Mouse (Mus musculus) hindbrain, embryonic 14.5 days (tissue): ENCODE measurements around the gene Ccdc28b. TPM values are rescaled to one million over a fixed set of nuclear protein-coding genes. Genes with fewer than 3 reads are reported as not detected.

Source experiments
- ATAC-seq: fragments of 200-750 bp; cut with Nextera tagmentation; 2 replicates; pipeline ENCODE4 v1.8.0; 2017; ENCODE audit warnings: moderate number of reproducible peaks, mild to moderate bottlenecking, moderate TSS enrichment, moderate library complexity; ENCODE audit not compliant: low FRiP score
- DNase-seq: peaks from one replicate; pipeline ENCODE4 v3.0.0-alpha.2; 2015; ENCODE audit warnings: low spot score
- H3K27ac ChIP-seq: fragments of 300-500 bp; sonication (generic); 2 replicates; pipeline ENCODE4 v1.5.1; 2014; ENCODE audit warnings: mild to moderate bottlenecking, moderate library complexity
- H3K27me3 ChIP-seq: fragments of 300-500 bp; sonication (generic); 2 replicates; pipeline ENCODE4 v1.6.1; 2014; ENCODE audit warnings: mild to moderate bottlenecking, low read length, mixed read lengths; ENCODE audit not compliant: control insufficient read depth, insufficient read depth
- H3K36me3 ChIP-seq: fragments of 300-500 bp; sonication (generic); replicated peaks from 2 replicates; pipeline ENCODE4 v1.6.1; 2014; ENCODE audit not compliant: control insufficient read depth, insufficient read depth
- H3K4me1 ChIP-seq: fragments of 300-500 bp; sonication (generic); replicated peaks from 2 replicates; pipeline ENCODE4 v1.6.1; 2014; ENCODE audit warnings: antibody characterized with exemption, low read length, mixed read lengths; ENCODE audit not compliant: control insufficient read depth, insufficient read depth
- H3K4me2 ChIP-seq: fragments of 300-500 bp; sonication (generic); replicated peaks from 2 replicates; pipeline ENCODE4 v1.6.1; 2014; ENCODE audit warnings: mild to moderate bottlenecking, moderate library complexity
- H3K4me3 ChIP-seq: fragments of 300-500 bp; sonication (generic); replicated peaks from 2 replicates; pipeline ENCODE4 v1.5.1; 2014; ENCODE audit warnings: mild to moderate bottlenecking, low read length
- H3K9ac ChIP-seq: fragments of 300-500 bp; sonication (generic); 2 replicates; pipeline ENCODE4 v1.6.1; 2014
- H3K9me3 ChIP-seq: fragments of 300-500 bp; sonication (generic); 2 replicates; pipeline ENCODE4 v1.6.1; 2016; ENCODE audit warnings: low read length; ENCODE audit not compliant: control insufficient read depth
- WGBS: fragments of 180-500 bp; shearing (Covaris S2); extraction: QIAGEN DNeasy Blood & Tissue Kit; methylation state at CpG from one replicate; pipeline ENCODE4 v1.1.7; 2014; 5-methylcytosine and 5-hydroxymethylcytosine counted together
- polyA plus RNA-seq: library from polyadenylated mRNA; unstranded; fragments of >200 nt; fragmentation: Nextera tagmentation; extraction: Ambion mirVana; gene quantifications from 2 replicates; pipeline ENCODE4 v1.2.1, GENCODE M21; 2014

Ccdc28b gene
- polyA plus RNA-seq, 1 experiment from 2014 or later, result 128 TPM

DNA sequence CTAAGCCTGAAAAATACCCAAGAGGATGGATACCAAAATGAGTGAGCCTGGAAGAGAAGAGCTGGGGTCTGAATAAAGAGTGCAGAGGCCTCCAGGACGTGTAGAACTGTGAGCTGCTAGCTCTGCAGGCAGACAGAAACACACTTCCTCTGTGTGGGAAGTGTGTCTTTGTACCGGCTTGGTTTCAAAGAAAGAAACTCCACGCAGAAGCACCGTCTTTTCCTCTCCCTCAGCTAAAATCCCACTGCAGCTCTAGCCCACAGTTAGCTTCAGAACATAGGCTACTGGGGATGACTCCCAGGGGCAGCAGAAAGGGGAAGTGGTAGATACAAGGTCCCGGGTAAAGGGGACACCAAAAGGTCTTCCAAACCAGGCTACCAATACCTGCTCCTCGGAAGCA, 21.5 kb upstream of the Ccdc28b start:
- DNase-seq, result no peak
- ATAC-seq, result no peak
- no peak overlapping the region for H3K4me3 ChIP-seq
- H3K36me3 ChIP-seq, result peaks cover 60% of the 10 kb centered on the region
- no peak overlapping the region for H3K4me2 ChIP-seq
- H3K9ac ChIP-seq, result no peak overlapping the region
- WGBS, result 87% methylated on average over 6 of the region's 6 CpGs
- no peaks in the 10 kb centered on the region for H3K9me3 ChIP-seq
- no peak overlapping the region for H3K27ac ChIP-seq
- H3K27me3 ChIP-seq, result no peaks in the 10 kb centered on the region
- no peaks in the 10 kb centered on the region for H3K4me1 ChIP-seq

DNA sequence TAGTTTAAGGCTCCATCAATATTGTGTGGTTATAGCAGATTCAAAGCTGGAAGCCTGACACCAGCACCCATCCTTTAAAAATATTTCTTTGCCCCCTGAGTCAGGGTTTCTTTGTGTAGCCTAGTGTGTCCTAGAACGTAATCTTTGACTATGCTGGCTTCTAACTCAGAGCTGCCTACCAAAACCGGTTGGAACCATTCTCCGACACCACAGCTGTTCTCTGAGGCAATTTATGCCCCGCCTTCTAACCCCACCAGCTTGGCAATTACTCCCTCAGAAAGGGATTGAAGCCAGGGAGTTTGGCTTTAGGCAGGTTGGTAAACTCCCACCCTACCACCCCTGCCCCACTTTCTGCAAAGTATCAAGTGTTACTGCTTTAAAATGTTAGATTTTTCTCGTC, 18.0 kb upstream of the Ccdc28b start:
- Histone ChIP-seq H3K4me1 (peaks cover 20% of the 10 kb centered on the region), H3K9me3 (no peaks in the 10 kb centered on the region), H3K27me3 (no peaks in the 10 kb centered on the region), H3K27ac (no peak overlapping the region), H3K36me3 (peaks cover 49% of the 10 kb centered on the region), H3K4me3 (peak overlapping the region; percentile 46; the same call in 1 of the 2 replicates), H3K4me2 (peak overlapping the region; percentile 37), H3K9ac (0 out of 2 replicates have a peak overlapping the region, but pooled peaks have one; percentile 13)
- ATAC-seq (no peak), DNase-seq (no peak)
- 59% methylated on average over 5 of the region's 5 CpGs for WGBS

DNA sequence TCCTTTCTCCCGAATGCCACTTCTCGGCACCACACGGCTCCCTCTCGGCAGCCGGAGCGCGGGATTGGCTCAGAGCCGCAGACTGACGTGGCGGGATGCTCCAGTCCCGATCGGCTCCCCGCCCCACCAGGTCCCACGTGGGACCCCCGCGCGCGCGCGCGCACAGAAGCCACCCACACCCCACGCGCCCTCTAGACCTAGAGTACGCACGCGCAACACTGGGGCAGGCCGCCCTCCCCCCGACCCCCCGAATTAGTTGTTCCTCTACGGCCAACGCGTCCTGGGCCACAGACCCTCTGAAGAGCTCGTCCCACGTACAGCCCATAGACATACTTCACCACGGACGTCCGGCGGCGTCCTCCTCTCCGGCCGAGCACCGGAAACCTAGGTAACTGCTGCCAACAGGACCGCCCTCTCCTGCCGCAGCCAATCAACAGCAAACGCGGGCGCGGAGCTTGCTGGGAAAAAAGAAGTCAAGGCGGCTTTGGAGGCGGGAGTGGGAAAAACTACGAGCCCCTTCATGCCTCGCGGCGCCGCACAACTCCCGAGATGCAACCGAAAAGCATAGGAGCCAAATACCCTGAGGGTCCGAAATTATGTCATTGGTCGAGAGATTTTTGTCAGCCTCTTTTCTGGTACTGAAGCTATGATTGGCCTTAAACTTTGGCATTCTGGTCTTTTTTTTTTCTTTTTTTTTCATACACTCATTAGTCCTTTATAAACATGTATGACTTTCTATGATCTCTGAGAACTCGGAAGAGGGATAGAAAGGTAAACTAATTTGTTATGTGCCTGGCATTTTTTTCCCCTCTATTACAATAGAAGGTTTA, 17.1 kb upstream of the Ccdc28b start, which contains the start of gene Txlna:
TSS of gene Txlna (minus strand) at position 428 of the 830 bp plus-strand sequence.
- H3K4me2 ChIP-seq, result peak within 1 kb of the TSS; percentile 95
- peaks cover 20% of the 10 kb centered on the region for H3K4me1 ChIP-seq
- peak within 1 kb of the TSS; percentile 82 for H3K9ac ChIP-seq
- H3K36me3 ChIP-seq, result peaks cover 49% of the 10 kb centered on the region
- DNase-seq, result peak; percentile 97
- H3K4me3 ChIP-seq, result peak within 1 kb of the TSS; percentile 46
- peak within 1 kb of the TSS; percentile 92 for H3K27ac ChIP-seq
- no peaks in the 10 kb centered on the region for H3K9me3 ChIP-seq
- WGBS, result under 1% methylated on average over 60 of the region's 60 CpGs
- H3K27me3 ChIP-seq, result no peaks in the 10 kb centered on the region
- peak; percentile 96 for ATAC-seq

DNA sequence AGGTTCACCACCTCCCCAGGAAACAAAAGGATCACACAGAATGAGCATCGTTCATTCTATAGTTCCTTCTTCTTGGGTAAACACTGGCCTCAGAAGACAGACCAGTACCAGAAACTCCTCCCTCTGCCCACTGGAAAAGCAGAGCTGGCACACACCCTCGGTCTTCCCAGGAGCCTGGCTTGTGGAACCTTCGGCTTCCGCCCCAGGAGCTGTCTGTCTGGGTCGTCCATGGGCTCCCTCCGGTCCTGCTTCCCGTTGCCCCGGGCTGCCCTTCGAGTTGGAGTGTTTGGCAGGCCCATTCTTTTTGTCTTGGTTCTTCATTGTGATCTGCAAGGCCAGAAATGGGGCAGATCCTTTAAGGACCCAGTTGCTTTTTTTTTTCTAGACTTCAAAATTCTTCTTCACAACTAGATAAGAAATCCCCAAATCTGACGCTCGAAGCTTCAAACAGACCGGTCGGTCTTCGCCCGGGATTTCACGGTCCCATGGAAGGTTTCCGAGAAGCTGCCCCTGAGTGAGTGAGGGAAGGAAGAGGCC, 16.4 kb upstream of the Ccdc28b start:
- no peak for DNase-seq
- Histone ChIP-seq H3K4me1 (peaks cover 20% of the 10 kb centered on the region), H3K4me2 (peak overlapping the region; percentile 95), H3K36me3 (peaks cover 49% of the 10 kb centered on the region), H3K4me3 (peak overlapping the region; percentile 46), H3K9me3 (no peaks in the 10 kb centered on the region), H3K9ac (peak overlapping the region; percentile 82), H3K27me3 (no peaks in the 10 kb centered on the region), H3K27ac (peak overlapping the region; percentile 92)
- no peak for ATAC-seq
- WGBS, result 1% methylated on average over 17 of the region's 17 CpGs

DNA sequence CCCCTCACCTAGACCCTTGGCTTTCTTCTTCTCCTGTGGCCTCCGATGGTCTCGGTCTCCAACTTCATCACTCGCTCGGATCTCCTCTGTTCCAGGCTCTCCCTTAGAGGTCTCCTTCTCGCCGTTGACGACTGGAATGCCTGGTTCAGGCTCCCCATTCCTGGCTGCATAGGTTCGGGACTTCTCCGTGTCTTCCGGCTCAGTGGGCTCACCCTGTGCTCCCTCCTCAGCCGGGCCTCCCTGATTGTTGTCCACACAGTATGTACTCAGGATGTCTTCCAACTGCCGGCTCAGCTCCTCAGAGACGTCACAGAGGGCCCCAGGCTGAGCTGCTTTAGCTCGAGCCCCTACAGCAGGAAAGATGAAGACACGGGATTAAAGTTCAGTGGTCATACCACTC, 15.5 kb upstream of the Ccdc28b start:
- Histone ChIP-seq H3K27me3 (no peaks in the 10 kb centered on the region), H3K4me1 (peaks cover 20% of the 10 kb centered on the region), H3K9me3 (no peaks in the 10 kb centered on the region), H3K4me3 (peak overlapping the region; percentile 46), H3K27ac (no peak overlapping the region), H3K4me2 (peak overlapping the region; percentile 95), H3K9ac (peak overlapping the region; percentile 82), H3K36me3 (peaks cover 49% of the 10 kb centered on the region)
- 85% methylated on average over 15 of the region's 15 CpGs for WGBS
- no peak for DNase-seq
- no peak for ATAC-seq

DNA sequence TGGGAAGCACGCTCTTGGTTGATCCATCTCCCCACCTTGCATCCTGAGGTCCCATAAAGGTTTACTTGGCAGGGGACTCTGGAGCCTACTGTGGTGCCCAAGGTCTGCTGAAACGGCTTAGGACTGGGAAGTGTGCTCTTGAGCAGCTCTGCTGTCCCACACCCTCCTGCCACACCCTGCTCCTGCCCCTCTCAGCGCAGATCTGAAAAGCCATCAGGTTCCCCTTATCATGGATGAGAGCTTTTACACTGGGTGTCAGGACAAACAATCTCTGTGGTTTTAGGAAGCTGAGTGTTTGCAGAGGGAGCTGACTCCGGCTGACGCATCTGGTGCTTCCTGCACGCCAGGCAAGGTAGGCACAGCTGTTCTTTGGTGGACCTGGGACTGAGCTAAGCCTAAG, 10.1 kb upstream of the Ccdc28b start:
- WGBS, result 96% methylated on average over 6 of the region's 6 CpGs
- Histone ChIP-seq H3K27ac (no peak overlapping the region), H3K27me3 (no peaks in the 10 kb centered on the region), H3K9ac (no peak overlapping the region), H3K4me1 (peaks cover 9% of the 10 kb centered on the region; the same call in 1 of the 2 replicates), H3K9me3 (no peaks in the 10 kb centered on the region), H3K4me3 (no peak overlapping the region), H3K4me2 (no peak overlapping the region), H3K36me3 (peaks cover 98% of the 10 kb centered on the region)
- ATAC-seq (no peak), DNase-seq (no peak)

DNA sequence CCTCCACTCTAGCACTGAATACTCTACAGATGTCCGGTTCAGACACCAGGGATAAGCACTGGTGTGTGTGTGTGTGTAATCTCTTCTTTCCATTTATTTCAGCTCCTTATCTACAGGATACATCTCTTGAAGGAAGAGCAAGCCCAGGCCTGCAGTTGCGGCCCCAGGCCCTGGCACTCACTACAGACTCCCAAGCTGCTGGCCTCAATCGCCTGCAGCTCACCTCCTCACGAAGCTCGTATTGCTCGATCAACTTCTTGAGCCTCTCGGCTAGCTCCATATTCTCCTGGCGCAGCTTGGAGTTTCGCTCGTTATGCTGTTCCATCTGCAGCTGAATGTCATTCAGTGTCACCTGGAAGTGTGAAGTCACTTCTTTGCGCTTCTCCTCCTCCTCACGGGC, 8.1 kb upstream of the Ccdc28b start:
- Histone ChIP-seq H3K4me2 (no peak overlapping the region), H3K9me3 (no peaks in the 10 kb centered on the region), H3K27ac (no peak overlapping the region), H3K9ac (no peak overlapping the region), H3K4me1 (no peaks in the 10 kb centered on the region), H3K36me3 (peaks cover 100% of the 10 kb centered on the region), H3K4me3 (no peak overlapping the region), H3K27me3 (no peaks in the 10 kb centered on the region)
- WGBS, result 94% methylated on average over 12 of the region's 12 CpGs
- DNase-seq, result no peak
- ATAC-seq, result no peak

DNA sequence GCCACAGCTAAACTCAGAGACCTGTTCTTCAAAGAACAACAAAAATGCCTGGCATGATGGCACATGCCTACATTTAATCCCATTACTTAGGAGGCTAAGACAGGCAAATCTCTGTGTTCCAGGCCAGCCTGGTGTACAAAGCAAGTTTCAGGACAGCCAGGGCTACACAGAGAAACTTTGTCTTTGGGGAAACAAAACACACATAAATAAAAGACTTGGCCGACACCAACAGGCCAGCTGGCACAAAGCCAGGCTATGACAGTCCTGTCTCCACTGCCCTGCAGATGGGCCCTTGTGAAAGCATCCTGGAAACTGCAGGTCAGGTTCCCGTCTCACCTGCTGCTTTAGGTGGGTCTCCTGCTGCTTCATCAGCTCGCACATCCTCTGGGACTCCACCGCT, 7.2 kb upstream of the Ccdc28b start:
- no peaks in the 10 kb centered on the region for H3K4me1 ChIP-seq
- DNase-seq (no peak), ATAC-seq (no peak)
- no peaks in the 10 kb centered on the region for H3K9me3 ChIP-seq
- WGBS, result 66% methylated on average over 4 of the region's 4 CpGs
- H3K27me3 ChIP-seq, result no peaks in the 10 kb centered on the region
- no peak overlapping the region for H3K9ac ChIP-seq
- H3K4me2 ChIP-seq, result no peak overlapping the region
- peaks cover 100% of the 10 kb centered on the region for H3K36me3 ChIP-seq
- H3K4me3 ChIP-seq, result no peak overlapping the region
- no peak overlapping the region for H3K27ac ChIP-seq

DNA sequence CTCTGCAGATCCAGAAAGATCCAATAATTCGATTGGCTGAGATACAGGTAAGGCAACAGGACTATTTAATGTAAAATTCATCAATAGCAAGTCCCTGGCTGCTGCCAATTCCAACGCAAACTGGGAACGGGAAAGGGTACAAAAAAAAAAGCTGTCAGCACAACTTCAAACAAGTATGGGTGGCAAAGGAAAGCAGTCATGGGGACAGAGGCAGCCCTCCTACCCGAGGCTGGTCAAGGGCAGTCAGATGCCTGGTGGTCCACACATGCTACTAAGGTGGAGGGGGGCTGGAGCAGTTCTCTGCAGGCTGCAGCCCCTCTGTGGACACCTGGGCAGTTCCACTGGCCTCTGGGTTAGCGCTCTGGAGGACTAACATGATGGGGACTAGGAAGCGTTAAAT, 2.3 kb upstream of the Ccdc28b start:
- Histone ChIP-seq H3K27me3 (no peaks in the 10 kb centered on the region), H3K27ac (no peak overlapping the region), H3K4me2 (no peak overlapping the region), H3K4me1 (peaks cover 32% of the 10 kb centered on the region), H3K9me3 (no peaks in the 10 kb centered on the region), H3K4me3 (no peak overlapping the region), H3K36me3 (peaks cover 52% of the 10 kb centered on the region), H3K9ac (no peak overlapping the region)
- WGBS, result 73% methylated on average over 6 of the region's 6 CpGs
- DNase-seq (no peak), ATAC-seq (no peak)
